Mouse (Mus musculus) erythroblast, adult 5-6 weeks (primary cell): ENCODE measurements around the gene Ugt1a6a. TPM values are rescaled to one million over a fixed set of nuclear protein-coding genes. Genes with fewer than 3 reads are reported as not detected.
A peak's percentile ranks its signal among the peaks of the same experiment; 100 is the strongest.
"Not testable (repeated sequence)": the region's sequence is repeated elsewhere in the genome, so short reads cannot be mapped to it uniquely, and the experiment has no call there.

ENCODE experiments used
- ATAC-seq: replicated peaks from 2 replicates; pipeline ENCODE4 v1.8.0; 2016; ENCODE audit warnings: moderate number of reproducible peaks, mild to moderate bottlenecking, moderate TSS enrichment, inconsistent platforms; ENCODE audit not compliant: poor library complexity, low FRiP score, severe bottlenecking
- total RNA-seq, 2 experiments: library from RNA; stranded (forward) in 1 of 2; stranded (reverse) in 1 of 2; fragments of 150-400 nt in 1 of 2; fragments of 200-764, 138-1000 nt in 1 of 2; gene quantifications; 2 replicates each; pipeline versions ENCODE4 v1.2.3 to v1.2.4; 2015 to 2017; ENCODE audit warnings: low replicate concordance in 2 of 2

The Ugt1a6a gene
- total RNA-seq, 2 experiments from 2014 or later, result 2.3 TPM; not detected in 1

- peak; percentile 82 for ATAC-seq
Observed at GRCm38 (mm10) chr1:88205294-88205922, 70.8 kb downstream of the Ugt1a6a start, which contains the start of gene Dnajb3. Dnajb3 (minus strand) TSS chr1:88205782.

- peak; percentile 83 for ATAC-seq
Observed at GRCm38 (mm10) chr1:88206843-88207479, 72.4 kb downstream of the Ugt1a6a start.

GRCm38 (mm10) chr1:88211812-88212211 is 77.2 kb downstream of the Ugt1a6a start, which contains the start of gene Ugt1a1:
Ugt1a1 (plus strand) TSS chr1:88211959.
- ATAC-seq, result no peak

GRCm38 (mm10) chr1:88212341-88213045 is 77.9 kb downstream of the Ugt1a6a start:
- no peak for ATAC-seq

- ATAC-seq, result no peak
Observed at GRCm38 (mm10) chr1:88213061-88213460, 78.5 kb downstream of the Ugt1a6a start.

- peak; percentile 19 for ATAC-seq
Observed at GRCm38 (mm10) chr1:88213766-88214461, 79.3 kb downstream of the Ugt1a6a start.

- no peak; the same call in 1 of the 2 replicates for ATAC-seq
Observed at GRCm38 (mm10) chr1:88214462-88214952, 79.9 kb downstream of the Ugt1a6a start.

GRCm38 (mm10) chr1:88215466-88216380 is 81.1 kb downstream of the Ugt1a6a start:
- no peak for ATAC-seq

- ATAC-seq, result no peak
Observed at GRCm38 (mm10) chr1:88216551-88216950, 81.9 kb downstream of the Ugt1a6a start.

- ATAC-seq, result no peak
Observed at GRCm38 (mm10) chr1:88217144-88217543, 82.5 kb downstream of the Ugt1a6a start.

GRCm38 (mm10) chr1:88217576-88217975 is 83.0 kb downstream of the Ugt1a6a start:
- ATAC-seq, result no peak

- ATAC-seq, result no peak
Observed at GRCm38 (mm10) chr1:88218051-88218450, 83.4 kb downstream of the Ugt1a6a start.

- ATAC-seq, result no peak
Observed at GRCm38 (mm10) chr1:88218591-88218990, 84.0 kb downstream of the Ugt1a6a start.

GRCm38 (mm10) chr1:88219054-88219453 is 84.4 kb downstream of the Ugt1a6a start:
- ATAC-seq, result no peak

GRCm38 (mm10) chr1:88220336-88220735 is 85.7 kb downstream of the Ugt1a6a start:
- no peak for ATAC-seq

- ATAC-seq, result no peak
Observed at GRCm38 (mm10) chr1:88222216-88222615, 87.6 kb downstream of the Ugt1a6a start.

GRCm38 (mm10) chr1:88223011-88223515 is 88.5 kb downstream of the Ugt1a6a start:
- ATAC-seq, result not testable (repeated sequence)

- ATAC-seq, result no peak
Observed at GRCm38 (mm10) chr1:88223591-88223990, 89.0 kb downstream of the Ugt1a6a start.
